Mouse (Mus musculus): ENCODE measurements around the gene Map2k4. TPM values are rescaled to one million over a fixed set of nuclear protein-coding genes. Genes with fewer than 3 reads are reported as not detected.

The Map2k4 gene
- polyA plus RNA-seq, 1 experiment from 2014 or later, result 55.7 TPM

DNA sequence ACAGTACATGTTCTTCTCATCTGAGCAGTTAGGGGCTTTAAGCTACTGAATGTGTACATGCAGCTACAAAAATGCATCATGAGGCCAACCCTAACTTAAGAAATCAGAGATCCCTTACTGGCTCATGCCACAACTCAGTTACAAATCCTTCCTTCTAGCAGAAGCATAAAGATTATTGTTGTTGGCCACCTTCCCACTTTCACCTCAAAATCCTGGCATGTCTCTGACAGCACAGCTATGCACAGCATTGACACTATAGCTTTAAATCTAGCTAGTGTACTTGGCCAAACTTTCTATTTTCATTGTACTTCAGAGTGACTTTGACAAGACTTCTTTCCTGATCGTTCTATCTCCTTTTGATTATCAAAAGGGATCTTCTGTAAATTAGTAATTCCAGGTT lies 9.0 kb downstream of the Map2k4 start:
- ATAC-seq (ENCODE audit: low read depth), result no peak
- no peak overlapping the region for H3K27ac ChIP-seq (ENCODE audit: low read length)

DNA sequence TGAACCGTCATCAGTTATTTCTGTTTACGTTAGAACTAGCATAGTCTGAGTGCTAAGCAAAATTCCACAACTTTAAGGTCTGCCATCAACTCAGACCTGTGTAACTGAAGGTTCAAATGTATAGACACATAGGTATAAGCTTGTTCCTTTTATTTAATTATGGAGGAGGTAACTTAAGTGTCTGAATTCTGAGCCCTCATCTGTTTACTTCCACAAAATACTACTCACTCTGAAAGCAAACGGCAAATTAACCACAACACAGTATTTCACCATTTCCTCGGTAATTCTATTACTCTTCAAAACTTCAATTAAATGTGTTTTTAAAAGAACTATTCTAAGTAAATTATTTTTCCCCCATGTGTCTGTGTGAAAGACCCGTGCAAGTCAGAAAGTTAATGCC lies 10.3 kb downstream of the Map2k4 start:
- Histone ChIP-seq H3K9me3 (ENCODE audit: control insufficient read depth, low read length) (no peaks in the 10 kb centered on the region), H3K27me3 (ENCODE audit: control insufficient read depth, insufficient read depth, low read depth, low read length) (no peaks in the 10 kb centered on the region), H3K27ac (ENCODE audit: low read length) (no peak overlapping the region), H3K9ac (ENCODE audit: low read length) (no peak overlapping the region), H3K4me1 (replicated peaks; ENCODE audit: control insufficient read depth, insufficient read depth, low read length) (peaks cover 9% of the 10 kb centered on the region), H3K36me3 (ENCODE audit: control insufficient read depth, insufficient read depth, low read length) (no peaks in the 10 kb centered on the region), H3K4me2 (ENCODE audit: low read depth, low read length) (no peak overlapping the region), H3K4me3 (ENCODE audit: low read length) (no peak overlapping the region)
- ATAC-seq (ENCODE audit: low read depth), result no peak
- 37% methylated on average over 5 of the region's 5 CpGs for WGBS

More for the DNA sequence above, 9.0 kb downstream of the Map2k4 start:
- no peaks in the 10 kb centered on the region for H3K36me3 ChIP-seq (ENCODE audit: control insufficient read depth, insufficient read depth, low read length)
- H3K9ac ChIP-seq (ENCODE audit: low read length), result no peak overlapping the region
- no peaks in the 10 kb centered on the region for H3K9me3 ChIP-seq (ENCODE audit: control insufficient read depth, low read length)
- H3K4me1 ChIP-seq (replicated peaks; ENCODE audit: control insufficient read depth, insufficient read depth, low read length), result peaks cover 9% of the 10 kb centered on the region
- H3K27me3 ChIP-seq (ENCODE audit: control insufficient read depth, insufficient read depth, low read depth, low read length), result no peaks in the 10 kb centered on the region
- H3K4me2 ChIP-seq (ENCODE audit: low read depth, low read length), result no peak overlapping the region
- H3K4me3 ChIP-seq (ENCODE audit: low read length), result no peak overlapping the region
- WGBS, result 33% methylated on average over 1 of the region's 1 CpGs

DNA sequence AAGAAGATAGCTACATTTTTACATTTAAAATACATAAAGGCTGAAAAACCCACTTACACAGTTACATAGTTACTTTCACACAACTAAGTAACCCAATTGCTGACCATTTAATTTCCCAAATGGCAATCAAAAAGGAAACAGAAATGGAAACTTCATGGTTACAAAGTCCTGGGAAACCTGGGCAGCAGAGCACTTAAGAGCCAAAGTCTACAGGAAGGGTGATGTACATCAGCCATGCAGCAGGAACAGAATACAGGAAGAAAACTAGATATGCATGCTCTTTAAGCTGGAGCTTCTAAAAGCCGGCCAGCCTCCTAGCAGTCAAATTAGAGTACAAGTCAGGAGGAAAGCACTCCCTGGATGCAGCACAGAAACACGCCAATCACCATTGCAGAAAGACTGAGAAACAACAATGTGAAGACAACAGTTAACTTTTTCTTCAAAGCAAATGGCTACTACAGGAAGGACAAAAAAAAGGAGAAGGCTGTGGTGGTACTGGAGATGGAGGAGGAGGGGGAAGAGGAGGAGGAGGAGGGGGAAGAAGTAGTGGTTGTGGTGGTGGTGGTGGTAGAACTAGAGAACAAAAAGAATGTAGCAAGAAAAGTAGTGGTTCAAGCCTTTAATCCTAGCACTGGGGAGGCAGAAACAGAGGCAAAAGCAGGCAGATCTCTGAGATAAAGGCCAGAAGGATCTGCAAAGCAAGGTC lies 11.0 kb downstream of the Map2k4 start:
- no peaks in the 10 kb centered on the region for H3K36me3 ChIP-seq (ENCODE audit: control insufficient read depth, insufficient read depth, low read length)
- H3K4me2 ChIP-seq (ENCODE audit: low read depth, low read length), result no peak overlapping the region
- no peak overlapping the region for H3K4me3 ChIP-seq (ENCODE audit: low read length)
- no peaks in the 10 kb centered on the region for H3K9me3 ChIP-seq (ENCODE audit: control insufficient read depth, low read length)
- ATAC-seq (ENCODE audit: low read depth), result no peak
- H3K4me1 ChIP-seq (replicated peaks; ENCODE audit: control insufficient read depth, insufficient read depth, low read length), result peaks cover 9% of the 10 kb centered on the region
- 54% methylated on average over 2 of the region's 2 CpGs for WGBS
- no peak overlapping the region for H3K27ac ChIP-seq (ENCODE audit: low read length)
- no peaks in the 10 kb centered on the region for H3K27me3 ChIP-seq (ENCODE audit: control insufficient read depth, insufficient read depth, low read depth, low read length)
- H3K9ac ChIP-seq (ENCODE audit: low read length), result no peak overlapping the region

DNA sequence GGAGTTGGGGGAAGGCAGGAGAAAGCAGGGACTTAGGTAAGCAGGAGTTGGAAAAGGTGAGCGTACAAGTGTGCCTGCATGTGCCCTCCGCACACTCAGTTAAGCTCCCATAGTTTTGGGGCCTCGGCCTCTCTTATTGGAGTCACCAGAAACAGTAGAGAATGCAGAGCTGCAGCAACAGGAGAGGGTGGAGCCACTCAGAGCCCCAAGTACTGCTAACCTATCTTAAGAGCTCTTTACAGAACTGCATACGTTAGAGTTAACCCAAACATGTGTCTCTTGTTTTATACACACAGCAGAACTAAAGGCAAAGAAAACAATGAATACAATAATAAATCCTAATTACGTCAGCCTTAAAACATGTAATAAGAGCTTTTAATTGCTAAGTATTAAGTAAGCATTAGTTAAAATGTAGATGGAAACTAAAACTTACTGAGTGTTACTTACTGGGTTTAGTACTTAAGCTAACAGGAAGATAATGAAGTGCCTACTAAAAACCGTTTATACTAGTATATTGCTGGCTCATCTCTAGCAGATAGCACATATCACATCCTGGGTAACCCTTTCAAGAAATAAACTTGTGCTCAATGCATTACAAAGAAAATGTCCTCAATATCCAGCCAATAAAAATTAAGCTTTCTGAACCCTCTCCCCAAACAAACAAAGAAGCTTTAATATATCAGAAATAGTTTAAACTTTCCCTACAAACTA lies 14.0 kb downstream of the Map2k4 start:
- Histone ChIP-seq H3K4me2 (ENCODE audit: low read depth, low read length) (no peak overlapping the region), H3K4me3 (ENCODE audit: low read length) (no peak overlapping the region), H3K9ac (ENCODE audit: low read length) (no peak overlapping the region), H3K36me3 (ENCODE audit: control insufficient read depth, insufficient read depth, low read length) (no peaks in the 10 kb centered on the region), H3K27ac (ENCODE audit: low read length) (no peak overlapping the region), H3K4me1 (replicated peaks; ENCODE audit: control insufficient read depth, insufficient read depth, low read length) (peaks cover 9% of the 10 kb centered on the region), H3K27me3 (ENCODE audit: control insufficient read depth, insufficient read depth, low read depth, low read length) (no peaks in the 10 kb centered on the region), H3K9me3 (ENCODE audit: control insufficient read depth, low read length) (no peaks in the 10 kb centered on the region)
- 0 out of 2 replicates have a peak, but pooled peaks have one; percentile 38 for ATAC-seq (ENCODE audit: low read depth)
- 49% methylated on average over 6 of the region's 6 CpGs for WGBS

DNA sequence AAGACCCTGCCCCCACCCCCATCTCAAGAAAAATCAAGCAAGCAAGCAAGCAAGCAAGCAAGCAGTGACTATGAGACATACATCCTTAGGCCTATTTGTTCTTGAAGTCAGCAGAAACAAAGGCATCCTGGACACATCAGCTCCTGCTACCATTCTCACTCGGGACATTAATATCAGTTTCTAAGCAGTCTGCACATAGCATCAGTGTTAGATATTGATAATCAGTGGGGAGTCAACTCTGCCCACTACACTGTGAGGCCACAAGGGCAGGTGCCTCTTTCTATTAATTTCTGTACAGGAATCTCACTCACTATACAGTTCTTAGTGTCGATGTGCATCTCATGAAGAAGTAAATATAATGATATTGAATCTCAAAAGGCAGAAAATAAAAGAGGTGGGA lies 14.6 kb downstream of the Map2k4 start:
- no peak for ATAC-seq (ENCODE audit: low read depth)
- Histone ChIP-seq H3K9me3 (ENCODE audit: control insufficient read depth, low read length) (no peaks in the 10 kb centered on the region), H3K4me1 (replicated peaks; ENCODE audit: control insufficient read depth, insufficient read depth, low read length) (peaks cover 9% of the 10 kb centered on the region), H3K27ac (ENCODE audit: low read length) (no peak overlapping the region), H3K36me3 (ENCODE audit: control insufficient read depth, insufficient read depth, low read length) (no peaks in the 10 kb centered on the region), H3K4me2 (ENCODE audit: low read depth, low read length) (no peak overlapping the region), H3K27me3 (ENCODE audit: control insufficient read depth, insufficient read depth, low read depth, low read length) (no peaks in the 10 kb centered on the region), H3K9ac (ENCODE audit: low read length) (no peak overlapping the region), H3K4me3 (ENCODE audit: low read length) (no peak overlapping the region)
- 68% methylated on average over 2 of the region's 2 CpGs for whole genome bisulfite sequencing

DNA sequence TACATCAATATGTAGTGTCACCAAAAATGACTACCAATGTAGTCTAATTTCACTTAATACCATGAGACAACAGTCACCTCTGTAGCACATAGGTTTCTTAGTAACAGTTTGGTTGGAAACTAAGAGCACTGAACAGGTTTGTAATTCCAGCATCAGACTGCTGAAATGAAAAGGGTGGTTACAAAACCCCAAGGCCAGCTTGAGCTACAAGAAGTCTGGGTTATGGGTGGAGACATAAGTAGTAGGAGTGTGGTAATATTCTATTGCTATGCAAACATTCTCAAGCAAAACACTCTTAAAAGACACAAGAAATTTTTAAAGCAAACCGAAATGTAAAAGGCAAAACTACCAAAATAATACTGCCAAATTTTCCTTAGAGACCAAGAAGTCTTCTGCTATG lies 16.6 kb downstream of the Map2k4 start:
- H3K4me1 ChIP-seq (replicated peaks; ENCODE audit: control insufficient read depth, insufficient read depth, low read length), result no peaks in the 10 kb centered on the region
- 0 out of 2 replicates have a peak overlapping the region, but pooled peaks have one; percentile 22 for H3K27ac ChIP-seq (ENCODE audit: low read length)
- ATAC-seq (ENCODE audit: low read depth), result no peak
- H3K4me2 ChIP-seq (ENCODE audit: low read depth, low read length), result no peak overlapping the region
- no peaks in the 10 kb centered on the region for H3K36me3 ChIP-seq (ENCODE audit: control insufficient read depth, insufficient read depth, low read length)
- no peak overlapping the region for H3K9ac ChIP-seq (ENCODE audit: low read length)
- WGBS, result 67% methylated on average over 1 of the region's 1 CpGs
- H3K4me3 ChIP-seq (ENCODE audit: low read length), result no peak overlapping the region
- no peaks in the 10 kb centered on the region for H3K9me3 ChIP-seq (ENCODE audit: control insufficient read depth, low read length)
- H3K27me3 ChIP-seq (ENCODE audit: control insufficient read depth, insufficient read depth, low read depth, low read length), result no peaks in the 10 kb centered on the region

DNA sequence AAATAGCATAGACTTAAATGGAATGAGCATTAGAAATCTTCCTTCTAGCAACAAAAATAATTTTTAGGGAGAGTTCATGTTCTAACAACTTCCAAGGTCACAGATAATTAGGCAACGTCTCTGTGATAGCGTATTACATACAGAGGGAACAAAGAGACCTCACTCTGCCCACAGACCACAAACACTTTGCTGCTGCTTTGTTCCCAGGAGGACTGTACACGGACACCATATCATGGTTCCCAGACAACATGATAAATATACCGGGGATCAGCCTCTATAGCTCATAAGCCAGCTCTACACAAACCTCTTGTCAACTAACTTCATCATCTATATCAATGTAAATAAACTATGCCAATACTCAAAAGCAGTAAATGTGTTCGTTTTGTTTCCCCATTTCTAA lies 18.1 kb downstream of the Map2k4 start:
- no peaks in the 10 kb centered on the region for H3K4me1 ChIP-seq (replicated peaks; ENCODE audit: control insufficient read depth, insufficient read depth, low read length)
- no peak overlapping the region for H3K4me2 ChIP-seq (ENCODE audit: low read depth, low read length)
- no peak overlapping the region for H3K4me3 ChIP-seq (ENCODE audit: low read length)
- H3K9ac ChIP-seq (ENCODE audit: low read length), result no peak overlapping the region
- H3K36me3 ChIP-seq (ENCODE audit: control insufficient read depth, insufficient read depth, low read length), result no peaks in the 10 kb centered on the region
- 64% methylated on average over 5 of the region's 5 CpGs for WGBS
- no peaks in the 10 kb centered on the region for H3K27me3 ChIP-seq (ENCODE audit: control insufficient read depth, insufficient read depth, low read depth, low read length)
- ATAC-seq (ENCODE audit: low read depth), result no peak
- no peak overlapping the region for H3K27ac ChIP-seq (ENCODE audit: low read length)
- H3K9me3 ChIP-seq (ENCODE audit: control insufficient read depth, low read length), result no peaks in the 10 kb centered on the region

DNA sequence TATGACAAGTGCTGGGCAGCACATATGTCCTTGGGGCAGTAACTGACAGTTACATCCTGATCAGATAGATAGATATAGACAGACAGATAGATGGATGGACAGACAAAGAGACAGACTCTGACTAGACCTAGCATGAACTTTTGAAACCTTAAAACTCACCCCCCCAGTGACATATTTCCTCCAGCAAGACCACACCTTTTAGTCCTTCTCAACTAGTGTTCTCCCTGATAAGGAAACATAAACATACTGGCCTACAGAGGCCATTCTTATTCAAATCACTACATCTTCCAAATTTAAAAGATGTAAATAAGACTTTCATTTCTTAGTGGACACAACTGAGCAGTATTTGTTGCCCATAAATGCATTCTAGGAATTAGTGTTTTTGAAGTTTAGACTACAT lies 19.7 kb downstream of the Map2k4 start:
- H3K36me3 ChIP-seq (ENCODE audit: control insufficient read depth, insufficient read depth, low read length), result no peaks in the 10 kb centered on the region
- no peak overlapping the region for H3K9ac ChIP-seq (ENCODE audit: low read length)
- H3K4me3 ChIP-seq (ENCODE audit: low read length), result no peak overlapping the region
- no peak for ATAC-seq (ENCODE audit: low read depth)
- H3K27me3 ChIP-seq (ENCODE audit: control insufficient read depth, insufficient read depth, low read depth, low read length), result no peaks in the 10 kb centered on the region
- no peak overlapping the region for H3K4me2 ChIP-seq (ENCODE audit: low read depth, low read length)
- no peaks in the 10 kb centered on the region for H3K4me1 ChIP-seq (replicated peaks; ENCODE audit: control insufficient read depth, insufficient read depth, low read length)
- no peaks in the 10 kb centered on the region for H3K9me3 ChIP-seq (ENCODE audit: control insufficient read depth, low read length)
- no peak overlapping the region for H3K27ac ChIP-seq (ENCODE audit: low read length)

DNA sequence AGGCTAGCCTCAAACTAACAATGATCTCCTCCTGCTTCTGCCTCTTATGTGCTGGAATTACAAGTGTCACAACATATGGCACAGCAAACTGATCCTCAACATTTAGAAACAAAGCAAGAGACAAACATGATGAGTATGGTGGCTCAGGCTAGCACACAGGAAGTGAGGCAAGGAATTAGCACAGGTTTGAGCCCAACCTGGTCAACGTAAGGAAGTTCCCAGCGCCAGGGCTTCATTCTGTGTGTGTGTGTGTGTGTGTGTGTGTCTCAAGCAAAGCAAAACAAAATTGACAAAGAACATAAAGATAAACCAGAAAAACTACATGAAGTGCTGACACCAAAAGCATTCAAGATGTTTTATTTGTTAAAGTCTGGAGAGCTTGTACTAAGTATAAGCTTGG lies 27.2 kb downstream of the Map2k4 start:
- Histone ChIP-seq H3K27me3 (ENCODE audit: control insufficient read depth, insufficient read depth, low read depth, low read length) (no peaks in the 10 kb centered on the region), H3K9me3 (ENCODE audit: control insufficient read depth, low read length) (no peaks in the 10 kb centered on the region), H3K27ac (ENCODE audit: low read length) (no peak overlapping the region), H3K36me3 (ENCODE audit: control insufficient read depth, insufficient read depth, low read length) (no peaks in the 10 kb centered on the region), H3K4me2 (ENCODE audit: low read depth, low read length) (no peak overlapping the region), H3K4me1 (replicated peaks; ENCODE audit: control insufficient read depth, insufficient read depth, low read length) (no peaks in the 10 kb centered on the region), H3K4me3 (ENCODE audit: low read length) (no peak overlapping the region), H3K9ac (ENCODE audit: low read length) (no peak overlapping the region)
- 85% methylated on average over 2 of the region's 2 CpGs for WGBS
- no peak for ATAC-seq (ENCODE audit: low read depth)

All from lung, embryonic 16.5 days (tissue).